Mouse (Mus musculus): ENCODE measurements around the gene 9430038I01Rik. TPM values are rescaled to one million over a fixed set of nuclear protein-coding genes. Genes with fewer than 3 reads are reported as not detected.

9430038I01Rik gene
- polyA plus RNA-seq, 1 experiment from 2014 or later, result 28.4 TPM

- ATAC-seq (ENCODE audit: insufficient number of reproducible peaks, insufficient read depth, low FRiP score, low TSS enrichment, low read depth), result no peak
- no peak overlapping the region for H3K27ac ChIP-seq
- WGBS, result 92% methylated on average over 8 of the region's 8 CpGs
Observed at GRCm38 (mm10) chr7:137365056-137365455, 45.5 kb downstream of the 9430038I01Rik start.

GRCm38 (mm10) chr7:137364571-137364970 is 46.0 kb downstream of the 9430038I01Rik start:
- no peak for ATAC-seq (ENCODE audit: insufficient number of reproducible peaks, insufficient read depth, low FRiP score, low TSS enrichment, low read depth)
- Histone ChIP-seq H3K9me3 (no peaks in the 10 kb centered on the region), H3K4me3 (replicated peaks) (no peak overlapping the region), H3K27ac (no peak overlapping the region), H3K27me3 (0 out of 2 replicates have a peak, but pooled peaks cover 3% of the 10 kb centered on the region), H3K36me3 (no peaks in the 10 kb centered on the region), H3K4me1 (replicated peaks) (no peaks in the 10 kb centered on the region), H3K9ac (replicated peaks) (no peak overlapping the region), H3K4me2 (no peak overlapping the region)
- 74% methylated on average over 7 of the region's 7 CpGs for WGBS

More at GRCm38 (mm10) chr7:137365056-137365455, 45.5 kb downstream of the 9430038I01Rik start:
- no peaks in the 10 kb centered on the region for H3K4me1 ChIP-seq (replicated peaks)
- H3K4me2 ChIP-seq, result no peak overlapping the region
- H3K9me3 ChIP-seq, result no peaks in the 10 kb centered on the region
- H3K36me3 ChIP-seq, result no peaks in the 10 kb centered on the region
- no peak overlapping the region for H3K4me3 ChIP-seq (replicated peaks)
- H3K9ac ChIP-seq (replicated peaks), result no peak overlapping the region
- H3K27me3 ChIP-seq, result 0 out of 2 replicates have a peak, but pooled peaks cover 2% of the 10 kb centered on the region

- ATAC-seq (ENCODE audit: insufficient number of reproducible peaks, insufficient read depth, low FRiP score, low TSS enrichment, low read depth), result no peak
- WGBS, result 73% methylated on average over 7 of the region's 7 CpGs
Observed at GRCm38 (mm10) chr7:137346860-137347259, 63.7 kb downstream of the 9430038I01Rik start.

GRCm38 (mm10) chr7:137346068-137346467 is 64.5 kb downstream of the 9430038I01Rik start:
- Histone ChIP-seq H3K36me3 (no peaks in the 10 kb centered on the region), H3K27me3 (peaks cover 12% of the 10 kb centered on the region; the same call in 1 of the 2 replicates), H3K27ac (no peak overlapping the region), H3K9ac (replicated peaks) (no peak overlapping the region), H3K9me3 (no peaks in the 10 kb centered on the region), H3K4me1 (replicated peaks) (no peaks in the 10 kb centered on the region), H3K4me3 (replicated peaks) (no peak overlapping the region), H3K4me2 (no peak overlapping the region)
- 73% methylated on average over 10 of the region's 10 CpGs for WGBS
- no peak for ATAC-seq (ENCODE audit: insufficient number of reproducible peaks, insufficient read depth, low FRiP score, low TSS enrichment, low read depth)

More at GRCm38 (mm10) chr7:137346860-137347259, 63.7 kb downstream of the 9430038I01Rik start:
- H3K4me1 ChIP-seq (replicated peaks), result no peaks in the 10 kb centered on the region
- H3K9me3 ChIP-seq, result no peaks in the 10 kb centered on the region
- no peak overlapping the region for H3K4me2 ChIP-seq
- H3K4me3 ChIP-seq (replicated peaks), result no peak overlapping the region
- peaks cover 12% of the 10 kb centered on the region; the same call in 1 of the 2 replicates for H3K27me3 ChIP-seq
- H3K36me3 ChIP-seq, result no peaks in the 10 kb centered on the region
- no peak overlapping the region for H3K9ac ChIP-seq (replicated peaks)
- no peak overlapping the region for H3K27ac ChIP-seq

- no peaks in the 10 kb centered on the region for H3K4me1 ChIP-seq (replicated peaks)
- H3K9me3 ChIP-seq, result no peaks in the 10 kb centered on the region
- no peak overlapping the region for H3K4me2 ChIP-seq
- 88% methylated on average over 2 of the region's 2 CpGs for WGBS
- no peak overlapping the region for H3K4me3 ChIP-seq (replicated peaks)
- H3K27me3 ChIP-seq, result peaks cover 19% of the 10 kb centered on the region; the same call in 1 of the 2 replicates
- no peak for ATAC-seq (ENCODE audit: insufficient number of reproducible peaks, insufficient read depth, low FRiP score, low TSS enrichment, low read depth)
- H3K27ac ChIP-seq, result no peak overlapping the region
- H3K36me3 ChIP-seq, result no peaks in the 10 kb centered on the region
- H3K9ac ChIP-seq (replicated peaks), result no peak overlapping the region
Observed at GRCm38 (mm10) chr7:137333951-137334350, 76.6 kb downstream of the 9430038I01Rik start.

Other genes starting within 250 kb of the 9430038I01Rik start
- 16.9 and 17.6 TPM in 2 replicates for gene Ebf3, start 96.3 kb downstream of the 9430038I01Rik start, polyA plus RNA-seq (2016; fragmentation: Nextera tagmentation; extraction: Ambion mirVana)
- 253 and 265 TPM in 2 replicates for gene Glrx3, start 26.9 kb upstream of the 9430038I01Rik start, polyA plus RNA-seq (2016; fragmentation: Nextera tagmentation; extraction: Ambion mirVana)

Measured in limb, embryonic 12.5 days (tissue).